Mouse (Mus musculus) spleen, postnatal 10 days (tissue): ENCODE data around the gene Sap18b.
"Not testable (repeated sequence)": the region's sequence is repeated elsewhere in the genome, so short reads cannot be mapped to it uniquely, and the experiment has no call there.

ENCODE experiments used
- DNase-seq, 2 experiments: peaks; one replicate each; pipeline ENCODE4 v3.0.0; 2021 to 2022; ENCODE audit warnings: low spot score in 2 of 2

Gene Sap18b

GRCm38 (mm10) chr8:95822096-95822495 is 3.0 kb upstream of the Sap18b start:
- DNase-seq, result no peak

- no peak for DNase-seq
Observed at GRCm38 (mm10) chr8:95822699-95823098, 2.4 kb upstream of the Sap18b start.

- no peak for DNase-seq
Observed at GRCm38 (mm10) chr8:95830144-95830543, 5.0 kb downstream of the Sap18b start.

GRCm38 (mm10) chr8:95832603-95833434 is 7.7 kb downstream of the Sap18b start:
- peak; percentile 78 to 86 for DNase-seq

- DNase-seq, result no peak
Observed at GRCm38 (mm10) chr8:95833435-95833984, 8.4 kb downstream of the Sap18b start.

- no peak for DNase-seq
Observed at GRCm38 (mm10) chr8:95835891-95836290, 10.7 kb downstream of the Sap18b start.

GRCm38 (mm10) chr8:95837266-95837665 is 12.1 kb downstream of the Sap18b start:
- no peak for DNase-seq

GRCm38 (mm10) chr8:95839289-95839688 is 14.1 kb downstream of the Sap18b start:
- DNase-seq, result no peak

- DNase-seq, result no peak
Observed at GRCm38 (mm10) chr8:95841436-95841835, 16.3 kb downstream of the Sap18b start.

GRCm38 (mm10) chr8:95843968-95844367 is 18.8 kb downstream of the Sap18b start:
- no peak for DNase-seq

- no peak for DNase-seq
Observed at GRCm38 (mm10) chr8:95845026-95845425, 19.9 kb downstream of the Sap18b start.

GRCm38 (mm10) chr8:95848061-95848551 is 23.0 kb downstream of the Sap18b start:
- no peak for DNase-seq

GRCm38 (mm10) chr8:95848734-95849464 is 23.8 kb downstream of the Sap18b start:
- no peak for DNase-seq

- no peak for DNase-seq
Observed at GRCm38 (mm10) chr8:95850326-95850725, 25.2 kb downstream of the Sap18b start.

- DNase-seq, result no peak
Observed at GRCm38 (mm10) chr8:95852290-95852689, 27.1 kb downstream of the Sap18b start.

GRCm38 (mm10) chr8:95853102-95853843 is 28.1 kb downstream of the Sap18b start, which contains the start of gene Slc38a7:
Slc38a7 (minus strand) TSS chr8:95853539.
- peak; percentile 31 to 64 for DNase-seq

- DNase-seq, result no peak
Observed at GRCm38 (mm10) chr8:95854174-95854573, 29.0 kb downstream of the Sap18b start.

- not testable (repeated sequence) for DNase-seq
Observed at GRCm38 (mm10) chr8:95863761-95864440, 38.8 kb downstream of the Sap18b start.

- not testable (repeated sequence) for DNase-seq
Observed at GRCm38 (mm10) chr8:95864851-95865250, 39.7 kb downstream of the Sap18b start.

GRCm38 (mm10) chr8:95871690-95872089 is 46.5 kb downstream of the Sap18b start:
- no peak for DNase-seq

- DNase-seq, result no peak
Observed at GRCm38 (mm10) chr8:95875270-95875669, 50.1 kb downstream of the Sap18b start.
